Mouse (Mus musculus): ENCODE measurements around the gene Fblim1. TPM values are rescaled to one million over a fixed set of nuclear protein-coding genes. Genes with fewer than 3 reads are reported as not detected.

Gene Fblim1
- polyA plus RNA-seq, 1 experiment from 2014 or later = 29.1 TPM

- H3K9me3 ChIP-seq (ENCODE audit: control insufficient read depth, low read length) = no peaks in the 10 kb centered on the region
- H3K27me3 ChIP-seq (ENCODE audit: control insufficient read depth, insufficient read depth, low read length) = peaks cover 3% of the 10 kb centered on the region; the same call in 1 of the 2 replicates
- peaks cover 10% of the 10 kb centered on the region for H3K4me1 ChIP-seq (ENCODE audit: control insufficient read depth, insufficient read depth, low read length)
- peak overlapping the region; percentile 31; the same call in 1 of the 2 replicates for H3K27ac ChIP-seq (ENCODE audit: low read depth, low read length)
- H3K9ac ChIP-seq (replicated peaks; ENCODE audit: low read depth, low read length) = peak overlapping the region; percentile 71
- H3K4me2 ChIP-seq (ENCODE audit: low read depth, low read length) = peak overlapping the region; percentile 78
- H3K4me3 ChIP-seq (ENCODE audit: low read depth, low read length) = peak overlapping the region; percentile 55
- 3% methylated on average over 9 of the region's 9 CpGs for WGBS
- no peak; the same call in 1 of the 2 replicates for ATAC-seq (ENCODE audit: low read depth)
- no peaks in the 10 kb centered on the region for H3K36me3 ChIP-seq (ENCODE audit: control insufficient read depth, insufficient read depth, low read length)
Observed at GRCm38 (mm10) chr4:141598894-141599250, 7.0 kb downstream of the Fblim1 start.

- Histone ChIP-seq H3K9ac (replicated peaks; ENCODE audit: low read depth, low read length) (peak overlapping the region; percentile 71; the same call in 1 of the 2 replicates), H3K4me2 (ENCODE audit: low read depth, low read length) (peak overlapping the region; percentile 78), H3K9me3 (ENCODE audit: control insufficient read depth, low read length) (no peaks in the 10 kb centered on the region), H3K36me3 (ENCODE audit: control insufficient read depth, insufficient read depth, low read length) (no peaks in the 10 kb centered on the region), H3K27ac (ENCODE audit: low read depth, low read length) (peak overlapping the region; percentile 31; the same call in 1 of the 2 replicates), H3K4me3 (ENCODE audit: low read depth, low read length) (peak overlapping the region; percentile 55), H3K4me1 (ENCODE audit: control insufficient read depth, insufficient read depth, low read length) (peaks cover 10% of the 10 kb centered on the region), H3K27me3 (ENCODE audit: control insufficient read depth, insufficient read depth, low read length) (peaks cover 3% of the 10 kb centered on the region; the same call in 1 of the 2 replicates)
- ATAC-seq (ENCODE audit: low read depth) = peak; percentile 15; the same call in 1 of the 2 replicates
- WGBS = 1% methylated on average over 19 of the region's 19 CpGs
Observed at GRCm38 (mm10) chr4:141598199-141598893, 7.5 kb downstream of the Fblim1 start.

- H3K27me3 ChIP-seq (ENCODE audit: control insufficient read depth, insufficient read depth, low read length) = peaks cover 3% of the 10 kb centered on the region; the same call in 1 of the 2 replicates
- H3K9me3 ChIP-seq (ENCODE audit: control insufficient read depth, low read length) = no peaks in the 10 kb centered on the region
- WGBS = 88% methylated on average over 8 of the region's 8 CpGs
- H3K4me2 ChIP-seq (ENCODE audit: low read depth, low read length) = no peak overlapping the region
- peaks cover 10% of the 10 kb centered on the region for H3K4me1 ChIP-seq (ENCODE audit: control insufficient read depth, insufficient read depth, low read length)
- H3K27ac ChIP-seq (ENCODE audit: low read depth, low read length) = no peak overlapping the region
- H3K9ac ChIP-seq (replicated peaks; ENCODE audit: low read depth, low read length) = no peak overlapping the region
- no peak for ATAC-seq (ENCODE audit: low read depth)
- H3K4me3 ChIP-seq (ENCODE audit: low read depth, low read length) = no peak overlapping the region
- no peaks in the 10 kb centered on the region for H3K36me3 ChIP-seq (ENCODE audit: control insufficient read depth, insufficient read depth, low read length)
Observed at GRCm38 (mm10) chr4:141596700-141597328, 9.1 kb downstream of the Fblim1 start.

GRCm38 (mm10) chr4:141595605-141596268 lies 10.2 kb downstream of the Fblim1 start:
- Histone ChIP-seq H3K9ac (replicated peaks; ENCODE audit: low read depth, low read length) (no peak overlapping the region), H3K36me3 (ENCODE audit: control insufficient read depth, insufficient read depth, low read length) (no peaks in the 10 kb centered on the region), H3K9me3 (ENCODE audit: control insufficient read depth, low read length) (no peaks in the 10 kb centered on the region), H3K27ac (ENCODE audit: low read depth, low read length) (no peak overlapping the region), H3K4me3 (ENCODE audit: low read depth, low read length) (no peak overlapping the region), H3K27me3 (ENCODE audit: control insufficient read depth, insufficient read depth, low read length) (peaks cover 3% of the 10 kb centered on the region; the same call in 1 of the 2 replicates), H3K4me2 (ENCODE audit: low read depth, low read length) (no peak overlapping the region), H3K4me1 (ENCODE audit: control insufficient read depth, insufficient read depth, low read length) (peaks cover 10% of the 10 kb centered on the region)
- WGBS = 87% methylated on average over 9 of the region's 9 CpGs
- no peak for ATAC-seq (ENCODE audit: low read depth)

GRCm38 (mm10) chr4:141595138-141595537 lies 10.8 kb downstream of the Fblim1 start:
- Histone ChIP-seq H3K9me3 (ENCODE audit: control insufficient read depth, low read length) (no peaks in the 10 kb centered on the region), H3K9ac (replicated peaks; ENCODE audit: low read depth, low read length) (no peak overlapping the region), H3K36me3 (ENCODE audit: control insufficient read depth, insufficient read depth, low read length) (no peaks in the 10 kb centered on the region), H3K4me2 (ENCODE audit: low read depth, low read length) (no peak overlapping the region), H3K4me3 (ENCODE audit: low read depth, low read length) (no peak overlapping the region), H3K27me3 (ENCODE audit: control insufficient read depth, insufficient read depth, low read length) (peaks cover 3% of the 10 kb centered on the region; the same call in 1 of the 2 replicates), H3K4me1 (ENCODE audit: control insufficient read depth, insufficient read depth, low read length) (peaks cover 10% of the 10 kb centered on the region), H3K27ac (ENCODE audit: low read depth, low read length) (no peak overlapping the region)
- no peak for ATAC-seq (ENCODE audit: low read depth)
- WGBS = 93% methylated on average over 11 of the region's 11 CpGs

- WGBS = 26% methylated on average over 3 of the region's 3 CpGs
- H3K27ac ChIP-seq (ENCODE audit: low read depth, low read length) = no peak overlapping the region
- no peaks in the 10 kb centered on the region for H3K9me3 ChIP-seq (ENCODE audit: control insufficient read depth, low read length)
- H3K4me1 ChIP-seq (ENCODE audit: control insufficient read depth, insufficient read depth, low read length) = no peaks in the 10 kb centered on the region
- H3K9ac ChIP-seq (replicated peaks; ENCODE audit: low read depth, low read length) = no peak overlapping the region
- ATAC-seq (ENCODE audit: low read depth) = no peak
- no peaks in the 10 kb centered on the region for H3K36me3 ChIP-seq (ENCODE audit: control insufficient read depth, insufficient read depth, low read length)
- H3K4me2 ChIP-seq (ENCODE audit: low read depth, low read length) = no peak overlapping the region
- H3K4me3 ChIP-seq (ENCODE audit: low read depth, low read length) = no peak overlapping the region
- H3K27me3 ChIP-seq (ENCODE audit: control insufficient read depth, insufficient read depth, low read length) = no peaks in the 10 kb centered on the region
Observed at GRCm38 (mm10) chr4:141591547-141591946, 14.3 kb downstream of the Fblim1 start.

- H3K4me2 ChIP-seq (ENCODE audit: low read depth, low read length) = no peak overlapping the region
- ATAC-seq (ENCODE audit: low read depth) = no peak
- no peaks in the 10 kb centered on the region for H3K9me3 ChIP-seq (ENCODE audit: control insufficient read depth, low read length)
- H3K36me3 ChIP-seq (ENCODE audit: control insufficient read depth, insufficient read depth, low read length) = 0 out of 2 replicates have a peak, but pooled peaks cover 3% of the 10 kb centered on the region
- no peak overlapping the region for H3K9ac ChIP-seq (replicated peaks; ENCODE audit: low read depth, low read length)
- H3K27ac ChIP-seq (ENCODE audit: low read depth, low read length) = no peak overlapping the region
- no peaks in the 10 kb centered on the region for H3K4me1 ChIP-seq (ENCODE audit: control insufficient read depth, insufficient read depth, low read length)
- 92% methylated on average over 8 of the region's 8 CpGs for WGBS
- no peaks in the 10 kb centered on the region for H3K27me3 ChIP-seq (ENCODE audit: control insufficient read depth, insufficient read depth, low read length)
- no peak overlapping the region for H3K4me3 ChIP-seq (ENCODE audit: low read depth, low read length)
Observed at GRCm38 (mm10) chr4:141583919-141584318, 22.0 kb downstream of the Fblim1 start.

- Histone ChIP-seq H3K36me3 (ENCODE audit: control insufficient read depth, insufficient read depth, low read length) (0 out of 2 replicates have a peak, but pooled peaks cover 3% of the 10 kb centered on the region), H3K9me3 (ENCODE audit: control insufficient read depth, low read length) (no peaks in the 10 kb centered on the region), H3K4me3 (ENCODE audit: low read depth, low read length) (no peak overlapping the region), H3K4me1 (ENCODE audit: control insufficient read depth, insufficient read depth, low read length) (no peaks in the 10 kb centered on the region), H3K9ac (replicated peaks; ENCODE audit: low read depth, low read length) (no peak overlapping the region), H3K27ac (ENCODE audit: low read depth, low read length) (no peak overlapping the region), H3K27me3 (ENCODE audit: control insufficient read depth, insufficient read depth, low read length) (no peaks in the 10 kb centered on the region), H3K4me2 (ENCODE audit: low read depth, low read length) (no peak overlapping the region)
- 81% methylated on average over 13 of the region's 13 CpGs for WGBS
- ATAC-seq (ENCODE audit: low read depth) = no peak
Observed at GRCm38 (mm10) chr4:141581051-141581450, 24.8 kb downstream of the Fblim1 start.

- ATAC-seq (ENCODE audit: low read depth) = no peak
- H3K9me3 ChIP-seq (ENCODE audit: control insufficient read depth, low read length) = no peaks in the 10 kb centered on the region
- no peak overlapping the region for H3K4me3 ChIP-seq (ENCODE audit: low read depth, low read length)
- no peak overlapping the region for H3K4me2 ChIP-seq (ENCODE audit: low read depth, low read length)
- no peak overlapping the region for H3K27ac ChIP-seq (ENCODE audit: low read depth, low read length)
- whole genome bisulfite sequencing = 86% methylated on average over 3 of the region's 3 CpGs
- H3K27me3 ChIP-seq (ENCODE audit: control insufficient read depth, insufficient read depth, low read length) = no peaks in the 10 kb centered on the region
- no peak overlapping the region for H3K9ac ChIP-seq (replicated peaks; ENCODE audit: low read depth, low read length)
- no peaks in the 10 kb centered on the region for H3K4me1 ChIP-seq (ENCODE audit: control insufficient read depth, insufficient read depth, low read length)
- 0 out of 2 replicates have a peak, but pooled peaks cover 3% of the 10 kb centered on the region for H3K36me3 ChIP-seq (ENCODE audit: control insufficient read depth, insufficient read depth, low read length)
Observed at GRCm38 (mm10) chr4:141578833-141579232, 27.1 kb downstream of the Fblim1 start.
